Comparison of ENCODE assay signal across 14 mouse cellular contexts in genomic region chr12:39975829-39976340, GRCm38 (mm10).
DNase-seq lines count a peak whose midpoint lies in the region; ATAC-seq and TF ChIP-seq lines count a peak whose summit lies in the region.
"Had no signal": no experiment of that assay in that cellular context is flagged by ENCODE, and none has a peak within 500 bp of the region (broad histone marks: within the 10 kb centered on the region; RNA-seq: fewer than 3 reads in every experiment).

No protein-coding gene starts in this region.

- no peaks in the 10 kb centered on the region for H3K9me3 ChIP-seq in embryonic facial prominence, embryonic 11.5 days (replicated peaks; ENCODE audit: control insufficient read depth, low read length)
- no peaks in the 10 kb centered on the region for H3K9me3 ChIP-seq in hindbrain, embryonic 15.5 days
- H3K9me3 ChIP-seq in neural tube, embryonic 13.5 days: no peaks in the 10 kb centered on the region
- H3K9me3 ChIP-seq: embryonic facial prominence, embryonic 15.5 days had no signal

- no peaks in the 10 kb centered on the region for H3K27me3 ChIP-seq in embryonic facial prominence, embryonic 11.5 days (ENCODE audit: control insufficient read depth, insufficient read depth, low read length)
- H3K27me3 ChIP-seq in hindbrain, embryonic 15.5 days: no peaks in the 10 kb centered on the region
- no peaks in the 10 kb centered on the region for H3K27me3 ChIP-seq in neural tube, embryonic 13.5 days
- H3K27me3 ChIP-seq: CH12.LX; embryonic facial prominence, embryonic 15.5 days had no signal

- no peak overlapping the region for H3K9ac ChIP-seq in embryonic facial prominence, embryonic 11.5 days (replicated peaks; ENCODE audit: low read length)
- no peak overlapping the region for H3K9ac ChIP-seq in hindbrain, embryonic 15.5 days
- peak overlapping the region; percentile 58; the same call in 1 of the 2 replicates for H3K9ac ChIP-seq in neural tube, embryonic 13.5 days
- H3K9ac ChIP-seq: embryonic facial prominence, embryonic 15.5 days had no signal

- TF ChIP-seq CTCF in brain, embryonic 14.5 days (IDR thresholded peaks at IDR 0.05; ENCODE audit: borderline replicate concordance, extremely low read depth, insufficient read depth, insufficient read length): no peak

- no peaks in the 10 kb centered on the region for H3K36me3 ChIP-seq in embryonic facial prominence, embryonic 11.5 days (replicated peaks; ENCODE audit: control insufficient read depth, insufficient read depth, low read depth, low read length)
- no peaks in the 10 kb centered on the region for H3K36me3 ChIP-seq in hindbrain, embryonic 15.5 days
- no peaks in the 10 kb centered on the region for H3K36me3 ChIP-seq in neural tube, embryonic 13.5 days
- H3K36me3 ChIP-seq: embryonic facial prominence, embryonic 15.5 days had no signal

- no peak overlapping the region for H3K4me2 ChIP-seq in embryonic facial prominence, embryonic 11.5 days (ENCODE audit: low read depth, low read length)
- peak overlapping the region; percentile 23 for H3K4me2 ChIP-seq in hindbrain, embryonic 15.5 days
- peak overlapping the region; percentile 38 for H3K4me2 ChIP-seq in neural tube, embryonic 13.5 days
- H3K4me2 ChIP-seq: embryonic facial prominence, embryonic 15.5 days had no signal

- peak; percentile 93 for DNase-seq in brain, embryonic 14.5 days (ENCODE audit: low read depth)
- DNase-seq in embryonic facial prominence, embryonic 11.5 days (ENCODE audit: low spot score): peak; percentile 36
- DNase-seq in spleen, adult 12 weeks (ENCODE audit: low spot score): no peak
- no peak for DNase-seq in thymus, postnatal 4 days
- DNase-seq in gastrocnemius, postnatal 10 days: no peak
- no peak for DNase-seq in heart, adult 8-10 months (ENCODE audit: low spot score)
- DNase-seq: heart, adult 11 months; kidney, postnatal 4 days; liver had no signal

- no peak overlapping the region for H3K4me3 ChIP-seq in embryonic facial prominence, embryonic 11.5 days (ENCODE audit: low read depth, low read length)
- H3K4me3 ChIP-seq in hindbrain, embryonic 15.5 days: no peak overlapping the region
- H3K4me3 ChIP-seq in neural tube, embryonic 13.5 days: no peak overlapping the region
- H3K4me3 ChIP-seq: embryonic facial prominence, embryonic 15.5 days had no signal

- TF ChIP-seq POLR2A in brain, embryonic 14.5 days (IDR thresholded peaks at IDR 0.05; ENCODE audit: borderline replicate concordance, extremely low read depth, insufficient read depth, insufficient read length, poor library complexity, severe bottlenecking): no peak

- no peak overlapping the region for H3K27ac ChIP-seq in embryonic facial prominence, embryonic 11.5 days (replicated peaks; ENCODE audit: low read depth, low read length)
- H3K27ac ChIP-seq in hindbrain, embryonic 15.5 days (replicated peaks): peak overlapping the region; percentile 84
- H3K27ac ChIP-seq in neural tube, embryonic 13.5 days (replicated peaks): peak overlapping the region; percentile 86
- H3K27ac ChIP-seq: embryonic facial prominence, embryonic 15.5 days; macrophage had no signal

- no peaks in the 10 kb centered on the region for H3K4me1 ChIP-seq in embryonic facial prominence, embryonic 11.5 days (ENCODE audit: control insufficient read depth, insufficient read depth, low read length)
- H3K4me1 ChIP-seq in hindbrain, embryonic 15.5 days (replicated peaks): peaks cover 25% of the 10 kb centered on the region
- peaks cover 32% of the 10 kb centered on the region for H3K4me1 ChIP-seq in neural tube, embryonic 13.5 days (replicated peaks)
- H3K4me1 ChIP-seq: embryonic facial prominence, embryonic 15.5 days had no signal

- WGBS in embryonic facial prominence, embryonic 11.5 days: 55% methylated on average over 9 of the region's 9 CpGs
- 8% methylated on average over 9 of the region's 9 CpGs for WGBS in hindbrain, embryonic 15.5 days
- 15% methylated on average over 9 of the region's 9 CpGs for WGBS in neural tube, embryonic 13.5 days

- no peak for ATAC-seq in embryonic facial prominence, embryonic 11.5 days (replicated peaks; ENCODE audit: insufficient number of reproducible peaks, low FRiP score, low TSS enrichment, low read depth)
- ATAC-seq in hindbrain, embryonic 15.5 days (ENCODE audit: low FRiP score, low read depth): peak; percentile 81
- peak; percentile 61; the same call in 1 of the 2 replicates for ATAC-seq in neural tube, embryonic 13.5 days (ENCODE audit: low read depth)

Comparison
In these comparisons a context has a peak if more than half of its experiments do, and no peak if none do; other contexts are left out.
1. DNase-seq: peak in brain, embryonic 14.5 days (single experiment) and embryonic facial prominence, embryonic 11.5 days (single experiment); none in spleen, adult 12 weeks (single experiment), thymus, postnatal 4 days (single experiment), gastrocnemius, postnatal 10 days (single experiment) and heart, adult 8-10 months (single experiment).